Mouse (Mus musculus) G1E (cell line): ENCODE measurements at regions not wholly inside any gene's neighbourhood (a gene's known extent, or its start where the extent isn't known, plus 50 kb on each side); places are given as distances from the start of the nearest gene placed in this dataset.

Experiments
- ATAC-seq: 2 replicates; pipeline ENCODE4 v1.8.0; 2016; ENCODE audit warnings: mild to moderate bottlenecking; ENCODE audit not compliant: insufficient number of reproducible peaks, poor library complexity, low FRiP score, severe bottlenecking; ENCODE audit errors: extremely low read depth
- DNase-seq: peaks from one replicate; pipeline ENCODE4 v3.0.0; 2012; ENCODE audit warnings: low spot score
- H3K27me3 ChIP-seq: 2 replicates; pipeline ENCODE4 v1.6.1; 2012; ENCODE audit warnings: mild to moderate bottlenecking, low read length, inconsistent platforms; ENCODE audit not compliant: insufficient read depth
- H3K36me3 ChIP-seq: replicated peaks from 2 replicates; pipeline ENCODE3; 2012; ENCODE audit warnings: mild to moderate bottlenecking, inconsistent platforms
- H3K4me1 ChIP-seq: 2 replicates; pipeline ENCODE4 v1.6.1; 2012; ENCODE audit warnings: low read depth, low read length, inconsistent platforms, mixed read lengths; ENCODE audit not compliant: insufficient read depth
- H3K4me3 ChIP-seq: 2 replicates; pipeline ENCODE4 v1.5.1; 2012; ENCODE audit warnings: low read depth, mild to moderate bottlenecking, inconsistent platforms, low read length, moderate library complexity, mixed read lengths
- H3K9me3 ChIP-seq: replicated peaks from 2 replicates; pipeline ENCODE4 v1.6.1; 2012; ENCODE audit warnings: inconsistent platforms
- CTCF ChIP-seq: IDR thresholded peaks from 2 replicates; pipeline ENCODE4 v1.5.1; 2012; ENCODE audit warnings: low read depth, low read length, inconsistent platforms, mixed read lengths
- GATA1 ChIP-seq: IDR thresholded peaks from 2 replicates; pipeline ENCODE4 v1.6.1; 2012; ENCODE audit warnings: borderline replicate concordance, low read length, inconsistent platforms, mixed read lengths
- GATA2 ChIP-seq: IDR thresholded peaks from 2 replicates; pipeline ENCODE4 v1.6.1; 2012; ENCODE audit warnings: low read depth, low read length, inconsistent platforms, borderline replicate concordance
- POLR2AphosphoS5 ChIP-seq: IDR thresholded peaks from 2 replicates; pipeline ENCODE4 v1.6.1; 2012; ENCODE audit warnings: low read depth, low read length, inconsistent platforms; ENCODE audit not compliant: insufficient replicate concordance
- TAL1 ChIP-seq: conservative IDR thresholded peaks from 2 replicates; pipeline ENCODE4 v1.6.1; 2012; ENCODE audit warnings: low read depth, low read length, inconsistent platforms, mixed read lengths

DNA sequence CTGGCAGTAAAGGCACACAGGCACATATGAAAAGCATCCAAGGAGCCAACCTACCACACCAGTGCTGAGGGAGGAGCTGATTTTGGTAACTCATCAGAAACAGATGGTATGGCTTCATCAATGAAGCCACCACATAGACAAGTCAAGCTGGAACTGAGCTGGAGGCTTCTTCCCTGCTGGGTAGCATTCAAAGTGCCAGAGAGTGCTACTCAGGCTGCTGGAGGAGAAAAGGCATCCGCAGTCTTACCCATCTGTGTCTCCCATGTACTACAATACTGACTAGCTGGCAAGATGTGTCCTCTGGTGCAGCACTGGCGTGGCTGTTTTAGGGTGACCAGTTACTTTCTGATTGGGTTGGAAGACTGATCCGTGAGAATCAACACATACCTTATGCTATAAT lies 87.3 kb downstream of the Fam76b start:
- ATAC-seq (no peak), DNase-seq (no peak)
- H3K4me1 ChIP-seq = no peaks in the 10 kb centered on the region

DNA sequence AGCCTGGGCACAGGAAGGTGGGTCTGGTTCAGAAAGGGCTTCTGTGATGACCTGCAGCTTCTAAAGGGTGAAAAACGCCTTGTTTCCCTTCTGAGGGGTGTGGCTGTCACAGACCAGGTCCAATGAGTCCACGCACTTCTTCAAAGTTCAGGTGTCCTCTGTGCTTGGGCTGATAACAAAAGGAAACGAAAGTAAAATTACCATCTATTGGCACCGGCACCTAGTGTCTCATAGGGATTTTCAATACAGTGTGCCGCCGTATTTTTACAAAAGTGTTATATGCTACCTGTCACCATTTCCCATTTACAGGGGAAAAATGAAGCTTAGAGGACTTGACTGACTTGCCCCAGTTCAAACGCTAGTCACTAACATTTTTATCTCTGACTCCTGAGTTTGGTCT lies 89.3 kb downstream of the Fam76b start:
- peaks cover 5% of the 10 kb centered on the region; the same call in 1 of the 2 replicates for H3K27me3 ChIP-seq
- DNase-seq = no peak
- no peak for ATAC-seq
- no peaks in the 10 kb centered on the region for H3K36me3 ChIP-seq
- TF ChIP-seq GATA1 (no peak), CTCF (no peak), GATA2 (no peak), TAL1 (no peak), POLR2AphosphoS5 (no peak)
- H3K9me3 ChIP-seq = no peaks in the 10 kb centered on the region
- no peaks in the 10 kb centered on the region for H3K4me1 ChIP-seq
- no peak overlapping the region for H3K4me3 ChIP-seq

More for the DNA sequence above, 87.3 kb downstream of the Fam76b start:
- TF ChIP-seq GATA2 (no peak), CTCF (no peak), TAL1 (no peak), GATA1 (no peak), POLR2AphosphoS5 (no peak)
- no peaks in the 10 kb centered on the region for H3K9me3 ChIP-seq
- no peak overlapping the region for H3K4me3 ChIP-seq
- no peaks in the 10 kb centered on the region for H3K36me3 ChIP-seq
- peaks cover 5% of the 10 kb centered on the region; the same call in 1 of the 2 replicates for H3K27me3 ChIP-seq

DNA sequence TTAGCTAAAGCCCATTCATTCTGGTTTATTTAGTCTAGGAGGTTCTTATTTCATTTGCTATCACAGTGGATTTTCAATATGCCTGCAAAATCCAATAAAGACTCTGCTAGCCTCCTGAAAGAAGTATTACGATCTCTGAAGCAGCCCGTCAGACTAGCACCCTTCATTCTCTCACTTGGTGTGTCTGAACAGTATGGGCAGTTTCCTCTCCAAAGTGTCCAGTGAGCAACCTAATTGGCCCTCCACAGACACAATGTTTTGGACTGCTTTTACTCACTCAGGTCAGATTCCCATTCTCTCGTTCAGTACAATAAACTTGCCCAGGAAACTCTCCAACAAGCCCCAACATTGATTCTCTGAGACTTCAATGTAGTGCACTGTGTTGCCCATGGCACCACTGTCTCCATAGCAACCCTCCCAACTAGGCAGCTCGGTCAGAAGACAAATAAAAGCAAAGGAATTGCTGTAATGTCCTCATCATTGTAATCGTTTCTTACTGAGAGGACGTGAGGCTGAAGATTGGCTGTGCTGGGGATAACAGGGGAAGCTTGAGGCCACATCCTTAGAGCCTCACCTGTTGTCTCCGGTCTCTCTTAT lies 91.2 kb downstream of the Fam76b start:
- H3K4me3 ChIP-seq = no peak overlapping the region
- TF ChIP-seq POLR2AphosphoS5 (no peak), CTCF (no peak), TAL1 (no peak), GATA2 (no peak), GATA1 (no peak)
- H3K9me3 ChIP-seq = no peaks in the 10 kb centered on the region
- H3K4me1 ChIP-seq = no peaks in the 10 kb centered on the region
- no peak for ATAC-seq
- no peaks in the 10 kb centered on the region for H3K36me3 ChIP-seq
- no peak for DNase-seq
- H3K27me3 ChIP-seq = peaks cover 5% of the 10 kb centered on the region; the same call in 1 of the 2 replicates

DNA sequence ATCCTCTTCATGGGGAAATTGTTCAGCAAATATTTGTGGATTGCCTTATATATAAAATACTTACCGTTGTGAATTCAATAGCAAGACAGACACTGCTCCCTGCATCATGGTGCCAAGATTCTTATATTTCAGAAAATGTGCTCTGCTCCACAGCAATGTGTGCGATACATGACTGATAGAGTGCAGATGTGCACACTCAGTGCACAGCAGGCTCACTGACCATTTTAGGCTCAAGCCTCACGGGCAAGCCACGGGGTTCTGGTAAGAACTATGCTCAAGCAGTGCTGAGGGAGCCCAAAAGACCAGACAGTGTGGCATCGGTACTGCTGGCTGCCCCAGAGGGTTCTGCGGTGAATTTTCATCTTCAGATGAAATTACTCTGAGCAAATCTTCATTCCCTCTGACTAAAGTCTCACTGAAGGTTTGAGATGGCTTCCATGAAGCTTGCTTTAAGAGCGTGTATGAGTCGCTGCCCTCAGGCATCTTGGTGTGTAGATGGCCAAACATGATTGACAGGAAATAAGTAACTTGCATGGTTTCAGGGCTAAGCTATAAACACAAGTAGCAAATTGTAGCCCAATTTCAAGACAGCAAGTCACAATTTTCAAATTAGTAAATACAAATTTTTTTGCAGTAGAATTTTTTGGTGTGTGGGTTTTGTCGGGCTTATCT lies 92.4 kb downstream of the Fam76b start:
- no peaks in the 10 kb centered on the region for H3K36me3 ChIP-seq
- DNase-seq = no peak
- peaks cover 6% of the 10 kb centered on the region; the same call in 1 of the 2 replicates for H3K27me3 ChIP-seq
- no peaks in the 10 kb centered on the region for H3K4me1 ChIP-seq
- no peak for ATAC-seq
- no peaks in the 10 kb centered on the region for H3K9me3 ChIP-seq
- H3K4me3 ChIP-seq = no peak overlapping the region
- TF ChIP-seq GATA2 = no peak
- TF ChIP-seq GATA1 = no peak
- no peak for TF ChIP-seq CTCF
- TF ChIP-seq TAL1 = no peak
- no peak for TF ChIP-seq POLR2AphosphoS5

DNA sequence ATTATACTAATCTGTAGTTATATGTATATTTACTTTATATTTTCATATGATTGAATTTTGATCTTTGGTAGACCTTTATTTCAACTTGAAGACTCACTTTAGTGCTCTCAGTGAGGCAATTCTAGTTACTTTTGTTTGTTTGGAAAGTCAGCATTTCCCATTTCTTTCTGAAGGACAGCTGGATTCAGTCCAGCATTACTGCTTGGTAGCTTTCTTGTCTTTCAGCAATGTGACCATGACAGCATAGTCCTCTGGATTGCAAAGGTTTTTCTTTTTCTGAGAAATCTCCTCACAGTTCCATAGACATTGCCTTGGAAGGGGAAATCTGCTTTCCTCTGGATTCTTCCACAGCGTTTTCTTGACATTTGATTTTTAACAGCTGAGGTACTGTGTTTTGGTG lies 93.1 kb downstream of the Fam76b start:
- H3K27me3 ChIP-seq = peaks cover 5% of the 10 kb centered on the region; the same call in 1 of the 2 replicates
- TF ChIP-seq CTCF = no peak
- no peak for TF ChIP-seq GATA2
- TF ChIP-seq POLR2AphosphoS5 = no peak
- TF ChIP-seq TAL1 = no peak
- no peak for TF ChIP-seq GATA1
- H3K9me3 ChIP-seq = no peaks in the 10 kb centered on the region
- DNase-seq = no peak
- no peak overlapping the region for H3K4me3 ChIP-seq
- no peak for ATAC-seq
- H3K36me3 ChIP-seq = no peaks in the 10 kb centered on the region
- H3K4me1 ChIP-seq = no peaks in the 10 kb centered on the region

GRCm38 (mm10) chr9:13932001-13932508 lies 104.5 kb downstream of the Fam76b start:
- DNase-seq = no peak
- Histone ChIP-seq H3K9me3 (no peaks in the 10 kb centered on the region), H3K4me3 (no peak overlapping the region), H3K27me3 (no peaks in the 10 kb centered on the region), H3K4me1 (no peaks in the 10 kb centered on the region), H3K36me3 (no peaks in the 10 kb centered on the region)
- no peak for TF ChIP-seq TAL1
- no peak for TF ChIP-seq POLR2AphosphoS5
- TF ChIP-seq CTCF = no peak
- no peak for TF ChIP-seq GATA1
- no peak for TF ChIP-seq GATA2
- ATAC-seq = no peak
